Mouse (Mus musculus): ENCODE results near the gene Vps8. TPM values are rescaled to one million over a fixed set of nuclear protein-coding genes. Genes with fewer than 3 reads are reported as not detected.

Vps8 gene
- total RNA-seq, 4 experiments from 2014 or later = 7.1 to 8.4 (median 7.6) TPM

DNA sequence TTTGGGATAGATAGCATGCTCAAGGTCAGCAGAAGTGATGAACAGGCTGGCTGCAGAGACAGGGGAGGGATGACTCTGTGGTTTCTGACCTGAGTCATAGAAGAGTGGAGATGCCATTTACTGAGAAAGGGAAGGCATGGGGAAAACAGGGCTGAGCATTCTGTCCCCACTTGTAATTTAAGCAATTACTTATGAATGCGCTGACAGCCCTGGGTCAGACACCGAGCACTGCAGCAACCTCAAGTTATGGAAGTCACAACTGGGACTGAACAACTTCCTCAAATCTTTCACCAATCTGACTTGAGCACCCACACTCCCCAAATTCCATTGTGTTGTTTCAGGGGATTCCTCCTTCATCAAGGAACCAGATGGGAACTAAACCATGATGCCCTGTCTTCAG is 19.5 kb upstream of the Vps8 start:
- no peak for DNase-seq (ENCODE audit: low spot score in 2 of 2)

DNA sequence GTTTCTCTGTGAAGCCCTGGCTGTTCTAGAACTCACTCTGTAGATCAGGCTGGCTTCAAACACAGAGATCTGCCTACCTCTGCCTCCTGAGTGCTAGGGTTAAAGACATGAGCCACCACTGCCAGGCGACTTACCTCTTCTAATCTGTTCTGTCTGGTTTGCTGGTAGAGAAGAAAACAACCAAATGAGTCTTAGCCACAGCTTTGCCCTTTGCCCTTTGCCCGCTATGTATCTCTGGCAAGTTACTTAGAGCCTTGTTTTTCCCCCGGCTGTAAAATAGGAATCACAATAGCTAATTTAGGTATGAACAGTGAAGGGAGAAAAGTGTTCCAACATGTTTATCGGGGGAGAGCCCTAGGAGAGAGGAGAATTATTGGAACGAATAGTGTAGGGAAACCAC is 18.3 kb upstream of the Vps8 start:
- DNase-seq (ENCODE audit: low spot score in 2 of 2) = no peak

DNA sequence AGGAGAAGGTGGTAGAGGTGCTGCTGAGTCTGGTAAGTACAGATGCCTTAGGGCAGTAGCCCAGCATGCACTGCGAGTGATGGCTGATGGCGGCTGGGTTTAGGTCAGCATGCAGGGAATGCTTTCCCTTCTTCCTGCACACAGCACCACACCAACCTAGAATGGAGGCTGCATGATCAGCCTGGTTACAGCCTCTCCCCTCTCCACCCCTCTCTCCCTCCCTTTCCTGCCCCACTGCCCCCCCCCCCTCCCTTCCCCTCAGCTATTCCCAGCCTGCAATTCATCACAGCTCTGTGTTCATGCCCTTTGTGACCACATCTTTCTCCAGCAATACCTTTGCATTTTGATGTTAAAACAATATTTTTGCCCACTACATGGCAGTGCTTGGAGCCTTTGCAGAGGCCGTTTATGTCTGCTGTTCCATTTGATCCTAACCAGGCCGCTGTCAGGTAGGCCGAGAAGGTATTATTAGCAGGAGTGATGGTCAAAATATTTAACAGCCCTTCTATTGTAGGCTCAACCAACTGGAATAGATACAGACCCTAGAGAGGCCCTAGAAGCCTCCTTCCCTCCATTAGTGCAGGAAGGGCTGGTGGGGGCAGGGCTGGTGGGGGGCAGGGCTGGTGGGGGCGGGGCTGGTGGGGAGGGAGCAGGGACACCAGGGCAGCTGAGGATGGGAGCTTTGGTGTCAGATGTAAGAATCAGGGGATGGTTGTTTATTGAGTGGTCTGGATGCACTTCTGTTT is 17.5 kb upstream of the Vps8 start:
- DNase-seq (ENCODE audit: low spot score in 2 of 2) = no peak

DNA sequence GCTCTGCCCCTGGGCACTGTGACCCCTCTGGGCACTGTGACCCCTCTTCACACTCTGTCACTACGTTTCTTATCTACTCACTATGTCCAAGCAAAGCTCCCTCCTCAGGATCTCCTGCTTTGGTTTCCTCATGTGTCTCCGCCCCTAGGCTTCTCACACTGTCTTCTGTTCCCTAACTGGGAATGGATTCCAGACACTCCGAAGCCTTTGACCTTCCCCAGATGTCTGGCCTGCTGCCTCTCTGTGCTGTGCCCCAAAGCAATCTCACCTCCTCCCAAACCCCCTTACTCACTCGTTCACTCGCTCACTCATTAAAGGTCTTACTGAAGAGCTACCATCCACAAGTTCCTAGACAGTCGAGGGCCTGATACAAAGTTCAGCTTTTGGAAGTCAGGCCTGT is 16.8 kb upstream of the Vps8 start:
- no peak for DNase-seq (ENCODE audit: low spot score in 2 of 2)

DNA sequence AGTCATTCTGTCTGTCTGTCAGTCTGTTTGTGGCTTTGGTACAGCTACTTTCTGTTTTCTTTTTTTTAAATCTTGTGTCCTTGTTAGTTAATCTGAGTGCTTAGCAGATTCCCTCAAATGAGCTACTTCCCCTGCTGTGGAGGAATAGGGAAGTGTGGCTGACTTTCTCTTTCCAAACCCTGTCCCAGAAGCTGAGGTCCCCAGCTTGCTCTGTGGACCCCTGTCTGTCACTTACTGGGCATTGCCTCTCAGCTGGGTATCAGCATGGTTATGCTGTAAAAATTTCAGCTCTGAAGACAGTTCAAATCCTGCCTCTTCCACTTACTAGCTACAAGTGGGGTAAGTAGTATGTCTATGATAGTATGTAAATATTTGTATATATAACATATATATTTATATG is 11.1 kb upstream of the Vps8 start:
- DNase-seq (ENCODE audit: low spot score in 2 of 2) = no peak

DNA sequence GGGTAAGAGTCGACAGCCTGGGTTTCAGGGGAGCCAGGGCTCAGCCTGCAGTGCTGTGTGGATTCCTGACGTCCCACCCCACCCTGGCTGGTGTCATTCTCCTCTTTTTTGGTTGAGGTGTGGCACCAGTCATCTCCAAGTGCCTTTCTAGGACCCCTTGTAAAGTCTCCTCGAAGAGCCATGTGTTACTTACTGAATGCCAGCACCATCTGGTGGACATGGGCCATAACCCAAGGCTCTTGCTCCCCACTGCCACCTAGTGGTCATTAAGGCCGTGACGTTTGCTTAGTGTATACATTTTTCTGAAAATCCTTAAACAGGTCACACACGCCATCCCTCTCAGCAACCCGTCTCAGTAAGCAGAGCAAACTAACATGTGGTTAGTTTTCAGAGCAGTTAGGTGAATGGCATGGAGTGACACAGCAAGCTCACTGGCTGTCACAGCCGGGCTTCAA is 10.3 kb upstream of the Vps8 start:
- peak; percentile 40 to 47 for DNase-seq (ENCODE audit: low spot score in 2 of 2)

DNA sequence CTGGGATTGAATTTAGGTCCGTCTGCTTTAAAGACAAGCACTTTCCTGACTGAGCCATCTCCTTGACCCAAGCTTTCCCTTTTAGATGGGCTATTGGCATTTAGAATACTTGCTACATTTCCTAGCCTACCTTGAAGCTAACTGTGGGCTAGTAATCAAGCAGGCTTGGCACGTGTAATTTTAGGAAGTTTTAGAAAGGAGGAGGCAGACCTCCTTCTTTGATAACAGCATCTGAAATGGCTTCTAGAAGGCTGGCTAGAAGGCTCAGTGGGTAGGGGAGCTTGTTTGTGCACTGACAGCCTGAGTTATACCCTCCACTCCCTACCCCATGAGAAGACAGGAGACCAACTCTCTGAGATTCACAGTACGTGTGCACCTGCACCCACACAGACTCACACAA is 9.1 kb upstream of the Vps8 start:
- DNase-seq (ENCODE audit: low spot score in 2 of 2) = no peak

DNA sequence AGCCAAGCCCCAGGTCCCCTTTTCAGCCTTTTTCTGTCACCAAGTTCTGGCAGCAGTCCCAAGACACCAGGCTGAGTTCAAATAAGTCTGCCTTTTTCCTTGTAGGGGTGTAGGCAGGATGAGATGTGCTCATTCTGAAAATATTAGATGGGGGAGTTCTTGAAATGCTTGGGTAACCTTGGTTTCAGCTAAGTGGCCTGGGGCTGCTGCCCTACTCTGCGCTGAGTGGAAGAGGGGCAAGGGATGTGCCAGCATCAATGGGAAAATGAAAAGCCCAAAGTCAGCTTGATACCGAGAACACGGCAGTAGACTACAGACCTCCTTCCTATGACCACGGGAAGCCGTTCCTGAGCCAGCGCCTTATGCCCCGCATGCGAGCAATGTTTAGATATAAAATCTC is 7.8 kb upstream of the Vps8 start:
- no peak for DNase-seq (ENCODE audit: low spot score in 2 of 2)

DNA sequence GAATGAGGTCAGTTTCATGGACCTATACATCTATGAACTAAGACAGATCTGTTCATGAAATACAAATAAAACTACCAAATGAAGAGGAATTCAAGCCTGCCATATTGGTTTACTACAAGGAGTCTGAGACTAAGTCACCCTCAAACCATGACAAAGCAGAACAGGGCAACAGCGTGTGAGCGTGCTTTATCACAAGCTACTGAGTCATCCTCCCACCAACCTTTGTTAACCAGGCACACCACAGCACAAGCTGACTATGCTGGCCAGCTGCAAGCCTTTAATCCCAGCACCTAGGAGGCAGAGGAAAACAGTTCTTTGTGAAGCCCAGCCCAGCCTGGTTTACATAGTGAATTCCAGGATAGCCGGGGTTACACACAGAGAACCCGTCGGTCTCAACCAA is 4.9 kb upstream of the Vps8 start:
- DNase-seq (ENCODE audit: low spot score in 2 of 2) = no peak

DNA sequence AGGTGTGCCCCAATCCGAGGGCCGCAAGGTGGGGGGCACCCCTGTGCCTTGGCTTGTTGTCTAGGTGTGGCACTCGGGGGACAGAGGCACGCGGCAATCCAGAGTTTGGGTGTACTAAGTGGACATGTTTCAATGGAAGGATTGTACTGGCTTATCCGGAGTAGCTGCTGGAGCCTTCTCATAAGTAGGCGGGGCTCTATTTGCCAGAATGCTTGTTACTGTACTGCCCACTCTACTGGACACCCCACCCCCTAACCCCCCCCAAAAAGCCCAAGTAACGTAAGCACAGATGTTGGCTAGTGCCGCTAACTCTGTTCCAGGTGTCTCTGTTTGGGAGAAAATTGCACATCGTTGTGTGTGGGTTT is 610 bp downstream of the Vps8 start:
- peak in 1 of 2 experiments; percentile 5 for DNase-seq (ENCODE audit: low spot score in 2 of 2)

DNA sequence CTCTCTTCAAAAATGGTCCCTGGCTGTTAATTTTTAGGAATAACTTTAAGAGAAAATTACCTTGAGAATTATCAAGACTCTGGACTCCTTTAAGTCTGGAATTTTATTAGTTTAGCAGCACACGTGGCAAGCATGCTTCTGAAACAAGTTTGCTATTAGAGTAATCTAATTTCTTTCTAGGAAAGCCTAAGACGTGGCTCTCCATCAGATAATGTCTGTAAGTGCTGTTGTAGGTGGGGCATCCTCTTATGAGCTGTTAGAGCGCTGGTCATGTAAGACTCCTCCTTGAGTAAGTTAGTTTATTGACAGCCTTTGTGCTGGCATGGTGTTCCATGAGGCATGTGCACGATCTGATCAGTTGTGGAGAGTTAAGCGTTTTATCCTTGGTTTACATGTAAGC is 5.2 kb downstream of the Vps8 start:
- no peak for DNase-seq (ENCODE audit: low spot score in 2 of 2)

DNA sequence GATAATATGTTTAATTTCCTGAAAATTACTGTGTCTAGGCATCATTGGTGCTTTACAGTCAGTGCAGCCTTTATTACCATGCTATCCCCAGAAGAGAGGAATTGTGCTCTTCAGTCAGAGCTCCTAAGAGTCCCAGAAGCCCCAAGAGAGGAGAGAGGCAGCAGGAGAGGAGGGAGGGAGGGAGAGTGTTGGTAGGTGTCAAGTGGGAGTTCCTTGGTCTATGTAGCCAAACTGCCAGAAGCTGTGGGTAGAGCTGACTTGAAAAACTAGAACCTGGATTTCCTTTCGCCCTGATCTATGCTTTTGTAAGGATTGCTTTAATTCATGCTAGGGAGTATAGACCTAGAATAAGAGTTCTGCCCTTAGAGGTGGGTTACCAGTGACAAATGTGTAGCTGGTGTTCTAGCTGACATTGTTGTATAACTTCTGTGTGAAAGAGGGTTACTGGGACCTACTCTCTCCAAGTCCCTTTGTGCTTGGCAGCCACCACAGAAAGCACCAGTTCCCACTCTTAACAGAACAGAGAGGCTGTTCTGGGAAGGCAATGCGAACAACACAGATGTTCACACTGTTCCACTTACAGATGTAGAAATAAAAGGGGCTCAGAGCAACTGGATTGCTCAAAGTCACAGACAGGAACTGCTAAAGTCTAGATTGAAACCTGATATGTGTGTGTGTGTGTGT is 7.6 kb downstream of the Vps8 start:
- DNase-seq (ENCODE audit: low spot score in 2 of 2) = no peak

DNA sequence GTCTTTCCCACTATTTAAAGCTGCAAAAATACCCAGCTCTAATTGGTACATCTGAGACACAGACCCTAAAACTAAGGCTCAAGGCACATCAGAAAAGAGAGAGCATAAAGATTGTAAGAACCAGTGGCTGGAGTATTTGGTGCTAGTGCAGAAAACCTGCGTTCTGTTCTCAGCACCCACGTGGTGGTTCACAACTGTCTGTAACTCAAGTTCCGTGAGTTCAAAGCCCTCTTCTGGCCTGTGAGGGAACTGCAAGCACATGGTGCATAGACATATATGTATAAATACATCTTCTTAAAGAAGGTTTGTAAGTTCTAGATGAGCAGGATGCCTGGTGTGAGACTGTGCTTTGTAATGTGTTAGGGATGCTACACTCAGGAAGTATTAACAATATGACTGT is 8.7 kb downstream of the Vps8 start:
- no peak for DNase-seq (ENCODE audit: low spot score in 2 of 2)

DNA sequence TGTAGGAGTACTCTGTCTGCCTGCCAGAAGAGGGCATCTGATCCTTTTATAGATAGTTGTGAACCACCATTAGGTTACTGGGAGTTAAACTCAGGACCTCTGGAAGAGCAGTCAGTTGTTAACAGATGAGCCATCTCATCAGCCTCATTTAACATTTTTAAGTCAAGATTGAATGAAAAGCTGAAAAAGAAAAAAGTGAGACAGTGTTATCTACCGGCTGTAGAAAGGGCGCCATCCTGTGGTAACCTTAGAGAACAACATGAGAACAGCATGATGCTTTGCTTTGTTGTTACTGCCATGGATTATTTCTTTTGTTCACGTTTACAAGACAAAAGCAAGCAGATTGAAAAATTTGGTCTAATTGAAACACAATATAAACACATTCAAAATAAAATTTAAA is 10.6 kb downstream of the Vps8 start:
- DNase-seq (ENCODE audit: low spot score in 2 of 2) = no peak

DNA sequence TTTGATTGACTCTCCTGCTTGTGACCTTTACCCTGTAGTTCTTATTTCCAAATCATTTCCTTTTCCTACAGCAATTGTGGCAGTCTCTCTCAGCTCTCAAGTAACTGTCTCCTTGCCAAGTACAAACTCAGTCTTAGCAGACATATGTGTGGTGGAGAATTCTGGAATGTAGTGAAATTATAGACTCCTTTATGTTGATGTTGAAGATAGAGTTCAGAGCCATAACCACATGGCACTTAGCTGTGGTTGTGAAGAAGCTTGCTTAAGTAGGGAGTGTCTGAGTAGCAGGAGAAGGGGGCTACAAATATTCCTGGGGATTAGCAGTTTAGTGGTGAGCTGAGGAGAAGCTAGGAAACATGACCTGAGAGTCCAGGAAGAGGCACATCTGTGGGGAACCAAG is 18.1 kb downstream of the Vps8 start:
- DNase-seq (ENCODE audit: low spot score in 2 of 2) = no peak

DNA sequence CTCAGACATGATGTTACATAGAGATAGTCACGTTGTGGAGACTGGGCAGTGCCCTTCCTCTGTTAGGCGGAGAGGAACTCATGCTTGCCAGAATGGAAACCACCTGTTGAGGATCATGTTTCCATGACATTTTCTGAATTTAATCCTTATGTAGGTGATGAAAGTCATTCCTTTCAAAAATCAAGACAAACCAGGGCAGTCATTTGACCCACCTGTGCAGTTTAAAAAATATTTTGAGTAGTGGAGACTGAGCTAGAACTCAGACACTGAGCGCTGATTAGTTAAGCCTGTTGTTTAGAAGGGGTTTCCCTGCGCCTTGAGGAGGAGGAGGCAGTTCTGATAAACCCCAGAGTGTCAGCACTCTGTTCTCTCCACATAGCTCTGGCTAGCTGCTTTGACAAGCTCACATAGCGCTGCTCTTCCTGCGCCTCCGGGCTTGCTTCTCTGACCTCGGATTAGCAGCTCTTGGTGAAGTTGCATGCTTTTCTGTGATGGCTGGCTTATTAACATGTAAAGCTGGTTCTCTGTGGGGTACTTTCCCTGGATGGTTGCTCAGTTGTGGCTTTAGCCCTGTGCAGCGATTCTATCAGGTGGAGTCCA is 22.2 kb downstream of the Vps8 start:
- no peak for DNase-seq (ENCODE audit: low spot score in 2 of 2)

DNA sequence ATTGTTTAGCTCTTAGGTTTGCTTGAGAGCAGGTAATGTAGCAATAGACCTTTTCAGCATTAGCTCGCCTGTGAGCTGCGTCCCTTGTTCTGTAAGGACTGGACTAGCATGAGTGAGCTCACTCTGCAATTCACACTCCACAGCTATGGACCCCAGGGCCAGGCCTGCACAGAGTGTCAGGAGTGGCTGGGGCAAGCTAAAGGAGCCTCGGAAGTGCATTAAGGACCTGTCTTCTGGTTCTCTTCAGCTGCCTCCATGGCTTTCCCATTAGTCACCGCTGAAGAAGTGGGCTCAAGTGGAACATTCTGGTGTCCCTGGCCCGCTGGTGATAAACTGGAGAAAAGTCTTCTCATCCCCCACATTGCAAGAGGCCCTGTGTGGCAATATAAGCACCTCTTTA is 24.5 kb downstream of the Vps8 start:
- DNase-seq (ENCODE audit: low spot score in 2 of 2) = no peak

DNA sequence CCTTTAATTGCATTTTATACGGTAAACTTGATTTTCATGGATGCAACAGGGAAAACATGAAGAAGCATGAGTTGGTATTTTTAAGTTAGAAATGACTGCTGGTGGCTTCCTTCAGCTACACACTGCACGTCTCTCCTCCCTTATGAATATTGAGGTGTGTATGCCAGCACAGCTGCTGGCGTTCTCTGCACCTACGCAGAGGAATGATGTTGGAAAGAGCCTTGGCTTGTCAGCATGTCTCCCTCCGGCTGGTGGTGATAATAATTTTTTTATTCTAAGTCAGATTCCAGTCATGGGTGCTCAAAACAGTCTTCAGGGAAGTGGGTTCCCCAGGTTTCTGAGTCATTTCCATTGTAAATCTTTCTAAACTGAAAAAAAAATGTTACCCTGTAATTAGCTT is 25.5 kb downstream of the Vps8 start:
- no peak for DNase-seq (ENCODE audit: low spot score in 2 of 2)

DNA sequence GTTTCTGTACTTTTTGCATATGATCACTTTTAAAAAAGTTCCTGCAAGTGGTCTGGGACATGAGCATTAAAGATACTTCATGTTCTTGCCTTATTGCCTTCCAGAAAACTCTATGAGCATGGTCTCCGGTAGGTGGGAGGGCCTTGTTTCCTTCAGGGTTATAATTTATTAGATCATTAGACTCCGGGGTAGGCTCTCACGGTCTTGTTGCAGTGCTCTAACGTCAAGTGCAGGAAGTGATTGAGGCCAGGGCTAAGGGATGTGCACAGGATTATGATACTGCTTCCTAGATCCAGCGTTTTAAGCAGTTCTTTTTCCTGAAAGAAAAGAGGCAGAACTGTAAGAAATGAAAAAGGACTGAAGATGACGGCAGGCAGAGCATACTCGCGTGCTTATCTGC is 27.0 kb downstream of the Vps8 start:
- DNase-seq (ENCODE audit: low spot score in 2 of 2) = no peak

DNA sequence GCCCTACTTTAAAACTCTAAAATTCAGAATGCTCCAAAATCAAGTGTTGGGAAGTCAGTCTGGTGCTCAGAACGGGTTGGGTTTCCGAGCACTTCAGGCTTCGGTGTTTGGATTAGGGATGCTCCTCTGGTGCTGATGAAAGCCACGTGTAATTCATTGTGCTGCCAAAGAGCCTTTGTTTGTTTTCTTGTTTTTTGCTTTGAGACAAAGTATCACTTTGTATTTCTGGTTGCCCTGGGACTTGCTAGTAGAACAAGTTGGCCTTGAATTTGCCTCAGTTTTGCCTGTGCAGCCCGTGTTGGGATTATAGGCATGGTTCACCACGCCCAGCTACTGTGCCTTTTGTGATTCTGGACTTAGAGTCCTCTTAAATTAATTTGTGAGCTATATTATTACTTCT is 29.7 kb downstream of the Vps8 start:
- no peak for DNase-seq (ENCODE audit: low spot score in 2 of 2)

DNA sequence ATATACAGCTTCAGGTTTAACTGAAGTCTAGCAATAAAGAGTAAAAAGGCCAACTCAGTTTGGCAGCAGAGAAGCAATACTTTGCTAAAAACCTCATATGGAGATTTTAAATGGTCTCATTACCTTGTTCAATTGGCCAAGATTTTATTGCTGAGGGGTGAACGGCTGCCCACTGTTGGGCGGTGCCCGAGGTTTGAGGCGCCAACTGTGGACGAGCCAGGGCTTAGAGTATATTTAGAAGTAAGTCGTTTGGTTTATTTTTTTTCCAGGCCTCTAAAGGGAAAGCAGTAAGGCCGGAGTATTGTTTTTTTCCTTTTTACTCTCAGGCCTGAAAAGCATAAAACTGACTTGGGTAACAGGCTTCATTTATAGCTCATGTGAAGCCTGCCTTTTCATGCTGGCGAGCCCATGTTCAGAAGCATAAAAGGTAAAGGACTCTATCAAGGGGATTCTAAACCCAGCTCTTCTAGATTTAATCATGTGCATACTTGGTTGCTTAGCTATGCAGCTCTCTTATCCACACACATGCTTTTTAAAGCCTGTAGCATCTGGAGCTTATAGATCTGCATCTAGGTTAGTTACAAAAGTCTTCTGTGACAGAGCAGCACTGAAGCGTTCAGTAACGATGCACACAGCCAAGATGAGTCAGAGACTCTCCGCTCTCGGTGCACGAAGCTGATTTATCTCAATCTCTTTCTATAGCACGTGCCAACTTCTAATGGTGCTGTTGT is 34.9 kb downstream of the Vps8 start:
- no peak for DNase-seq (ENCODE audit: low spot score in 2 of 2)

DNA sequence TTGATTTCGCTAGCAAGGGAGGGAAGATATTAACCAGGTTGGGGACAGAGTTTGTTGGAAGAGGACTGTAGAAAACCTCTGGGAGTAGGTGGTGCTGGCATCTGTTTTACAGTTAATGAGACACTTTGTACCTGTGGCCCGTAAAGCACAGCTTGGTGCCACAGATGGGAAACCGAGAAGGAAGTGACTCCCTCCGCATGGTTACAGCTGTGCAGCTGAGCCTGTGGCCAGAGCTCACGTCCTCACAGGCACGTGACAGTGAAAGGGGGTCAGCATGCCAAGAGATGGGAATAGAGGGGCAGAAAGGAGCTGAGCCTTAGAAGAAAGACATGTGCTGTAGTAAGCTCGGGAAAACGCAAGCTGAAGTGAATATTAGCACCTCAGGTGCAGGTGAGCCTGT is 43.0 kb downstream of the Vps8 start:
- no peak for DNase-seq (ENCODE audit: low spot score in 2 of 2)

Measured in gastrocnemius, adult 8-10 months (tissue).